Mouse (Mus musculus) neural tube, embryonic 13.5 days (tissue): ENCODE data around the gene Depdc1b. TPM values are rescaled to one million over a fixed set of nuclear protein-coding genes. Genes with fewer than 3 reads are reported as not detected.

Source experiments
- ATAC-seq: fragments of 200-750 bp; cut with Nextera tagmentation; 2 replicates; pipeline ENCODE4 v1.8.0; 2017; ENCODE audit warnings: low read depth, mild to moderate bottlenecking, moderate TSS enrichment, moderate library complexity
- H3K27ac ChIP-seq: fragments of 300-500 bp; sonication (generic); replicated peaks from 2 replicates; pipeline ENCODE4 v1.5.1; 2015; ENCODE audit warnings: moderate library complexity, mild to moderate bottlenecking, inconsistent platforms
- H3K27me3 ChIP-seq: fragments of 300-500 bp; sonication (generic); 2 replicates; pipeline ENCODE4 v1.6.1; 2015; ENCODE audit warnings: mild to moderate bottlenecking, inconsistent platforms
- H3K36me3 ChIP-seq: fragments of 300-500 bp; sonication (generic); 2 replicates; pipeline ENCODE4 v1.6.1; 2015; ENCODE audit warnings: mild to moderate bottlenecking, inconsistent platforms
- H3K4me1 ChIP-seq: fragments of 300-500 bp; sonication (generic); replicated peaks from 2 replicates; pipeline ENCODE4 v1.6.1; 2015; ENCODE audit warnings: inconsistent platforms
- H3K4me2 ChIP-seq: fragments of 300-500 bp; sonication (generic); 2 replicates; pipeline ENCODE4 v1.6.1; 2015; ENCODE audit warnings: inconsistent platforms, mild to moderate bottlenecking, moderate library complexity
- H3K4me3 ChIP-seq: fragments of 300-500 bp; sonication (generic); 2 replicates; pipeline ENCODE4 v1.5.1; 2015; ENCODE audit warnings: mild to moderate bottlenecking, inconsistent platforms
- H3K9ac ChIP-seq: fragments of 300-500 bp; sonication (generic); 2 replicates; pipeline ENCODE4 v1.6.1; 2015; ENCODE audit warnings: moderate library complexity, mild to moderate bottlenecking, inconsistent platforms
- H3K9me3 ChIP-seq: fragments of 300-500 bp; sonication (generic); 2 replicates; pipeline ENCODE4 v1.6.1; 2016; ENCODE audit warnings: inconsistent platforms
- WGBS: fragments of 180-500 bp; shearing (Covaris S2); methylation state at CpG from one replicate; pipeline ENCODE4 v1.1.7; 2015; 5-methylcytosine and 5-hydroxymethylcytosine counted together
- polyA plus RNA-seq: library from polyadenylated mRNA; unstranded; fragments of >200 nt; fragmentation: Nextera tagmentation; extraction: Ambion mirVana; gene quantifications from 2 replicates; pipeline ENCODE4 v1.2.1, GENCODE M21; 2015

Gene Depdc1b
- polyA plus RNA-seq, 1 experiment from 2014 or later: 3.2 TPM

DNA sequence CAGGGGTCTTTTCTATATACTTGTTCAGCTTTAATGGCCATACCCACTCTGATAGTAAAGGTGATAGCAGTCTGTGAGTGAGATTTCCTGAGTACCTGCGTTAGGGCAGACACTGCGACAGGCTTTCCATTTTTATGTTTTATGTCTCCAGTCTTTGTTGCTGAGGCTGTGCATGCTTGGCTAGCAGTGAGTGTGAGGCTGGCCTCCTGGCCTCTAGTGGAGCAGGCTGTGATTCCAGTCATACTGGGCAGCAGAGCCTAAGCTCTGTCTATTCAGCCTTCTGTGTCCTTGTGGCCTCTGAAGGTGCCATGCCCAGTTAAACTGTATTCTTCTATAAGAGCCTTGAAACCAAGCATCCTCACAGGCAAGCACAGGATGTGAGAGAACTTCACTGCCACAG lies 6.3 kb downstream of the Depdc1b start:
- 94% methylated on average over 2 of the region's 2 CpGs for WGBS
- H3K36me3 ChIP-seq: no peaks in the 10 kb centered on the region
- H3K4me2 ChIP-seq: no peak overlapping the region
- no peak overlapping the region for H3K9ac ChIP-seq
- H3K27me3 ChIP-seq: no peaks in the 10 kb centered on the region
- ATAC-seq: no peak
- H3K4me3 ChIP-seq: no peak overlapping the region
- H3K4me1 ChIP-seq: no peaks in the 10 kb centered on the region
- H3K27ac ChIP-seq: no peak overlapping the region
- H3K9me3 ChIP-seq: no peaks in the 10 kb centered on the region

DNA sequence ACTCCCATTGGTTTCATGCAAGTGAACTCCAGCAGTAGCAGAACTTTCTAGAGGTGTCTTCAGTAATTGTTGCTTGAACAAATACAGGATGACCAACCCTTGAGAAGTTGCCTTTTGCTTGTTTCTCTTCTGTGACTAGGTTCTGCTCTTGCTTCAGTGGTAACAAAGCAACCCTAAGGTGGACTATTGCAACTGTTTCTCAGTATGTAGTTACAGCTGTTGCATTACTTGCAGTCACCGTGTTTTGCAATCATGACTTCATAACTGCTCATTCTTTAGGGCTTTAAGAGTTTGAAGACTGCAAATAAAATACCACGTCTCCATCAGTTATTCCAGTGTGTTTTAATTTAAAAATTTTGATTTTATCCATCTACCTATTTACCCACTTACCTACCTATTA lies 7.2 kb downstream of the Depdc1b start:
- Histone ChIP-seq H3K27ac (no peak overlapping the region), H3K4me2 (no peak overlapping the region), H3K4me3 (no peak overlapping the region), H3K27me3 (no peaks in the 10 kb centered on the region), H3K9ac (no peak overlapping the region), H3K36me3 (no peaks in the 10 kb centered on the region), H3K9me3 (no peaks in the 10 kb centered on the region), H3K4me1 (no peaks in the 10 kb centered on the region)
- no peak for ATAC-seq
- WGBS: 94% methylated on average over 2 of the region's 2 CpGs

DNA sequence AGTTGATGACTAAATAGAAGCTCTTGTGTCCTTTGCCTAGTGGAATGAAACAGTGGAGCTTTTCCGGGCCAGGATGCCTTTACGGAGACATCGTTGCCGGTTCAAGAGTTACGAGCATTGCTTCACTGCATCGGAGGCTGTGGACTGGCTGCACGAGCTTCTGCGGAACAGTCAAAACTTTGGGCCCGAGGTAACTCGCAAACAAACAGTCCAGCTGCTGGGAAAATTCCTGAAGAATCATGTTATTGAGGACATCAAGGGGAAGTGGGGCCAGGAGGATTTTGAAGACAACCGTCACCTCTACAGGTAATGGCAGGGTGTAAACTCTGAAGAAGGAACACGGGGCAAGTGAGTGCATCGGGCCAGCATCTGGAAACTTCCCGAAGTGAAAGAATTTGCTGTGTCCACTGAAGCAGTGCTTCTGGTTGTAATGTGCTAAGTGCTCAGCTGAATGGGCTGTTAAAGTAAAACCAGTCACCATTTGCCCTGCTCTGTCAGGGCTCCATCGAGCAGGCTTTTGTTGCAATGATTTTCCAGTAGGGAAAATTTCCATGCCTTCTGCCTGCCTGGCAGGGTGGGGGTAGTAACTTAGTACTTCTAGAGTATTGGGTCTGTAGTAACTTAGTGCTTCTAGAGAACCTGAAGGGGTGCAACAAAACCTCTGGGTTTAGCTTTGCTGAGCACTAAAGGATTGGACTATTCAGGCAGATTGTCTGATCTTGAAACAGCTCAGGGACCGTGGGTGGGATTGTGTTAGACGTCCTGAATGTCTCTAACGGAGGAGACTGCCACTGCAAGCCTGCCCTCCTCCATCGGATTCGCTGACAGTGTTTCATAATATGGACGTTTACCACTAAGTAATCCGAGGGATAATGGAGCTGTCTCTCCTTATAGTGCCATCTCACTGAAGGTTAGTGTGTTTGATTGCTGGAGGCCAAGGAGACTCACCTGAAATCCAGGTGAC lies 8.0 kb downstream of the Depdc1b start:
- H3K27ac ChIP-seq: no peak overlapping the region
- WGBS: 89% methylated on average over 22 of the region's 22 CpGs

DNA sequence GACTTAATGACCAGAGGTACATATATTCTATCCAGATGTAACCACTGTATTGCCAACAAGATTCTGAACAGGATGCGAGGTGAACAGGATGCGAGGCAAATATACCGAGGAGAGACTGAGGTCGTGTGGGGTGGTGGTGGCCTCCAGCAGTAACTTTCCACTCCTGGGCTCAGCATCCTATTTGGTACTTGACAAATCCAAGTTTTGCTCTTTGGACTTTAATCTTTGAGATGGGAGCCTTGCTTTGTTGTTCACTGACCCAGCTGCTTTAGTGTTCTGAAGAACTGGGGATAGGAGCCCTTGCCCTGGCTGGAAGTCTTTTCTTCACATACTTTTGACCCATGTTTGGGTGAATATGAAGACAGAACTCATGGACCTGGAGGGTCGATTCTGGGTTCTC lies 9.7 kb downstream of the Depdc1b start:
- H3K9ac ChIP-seq: no peak overlapping the region
- no peak overlapping the region for H3K4me3 ChIP-seq
- no peak for ATAC-seq
- 92% methylated on average over 5 of the region's 5 CpGs for WGBS
- H3K27ac ChIP-seq: no peak overlapping the region
- H3K4me1 ChIP-seq: no peaks in the 10 kb centered on the region
- H3K9me3 ChIP-seq: no peaks in the 10 kb centered on the region
- no peak overlapping the region for H3K4me2 ChIP-seq
- H3K27me3 ChIP-seq: no peaks in the 10 kb centered on the region
- no peaks in the 10 kb centered on the region for H3K36me3 ChIP-seq

More for the DNA sequence above, 8.0 kb downstream of the Depdc1b start:
- Histone ChIP-seq H3K36me3 (no peaks in the 10 kb centered on the region), H3K9me3 (no peaks in the 10 kb centered on the region), H3K27me3 (no peaks in the 10 kb centered on the region), H3K4me3 (no peak overlapping the region), H3K4me1 (no peaks in the 10 kb centered on the region), H3K4me2 (no peak overlapping the region), H3K9ac (no peak overlapping the region)
- no peak for ATAC-seq

DNA sequence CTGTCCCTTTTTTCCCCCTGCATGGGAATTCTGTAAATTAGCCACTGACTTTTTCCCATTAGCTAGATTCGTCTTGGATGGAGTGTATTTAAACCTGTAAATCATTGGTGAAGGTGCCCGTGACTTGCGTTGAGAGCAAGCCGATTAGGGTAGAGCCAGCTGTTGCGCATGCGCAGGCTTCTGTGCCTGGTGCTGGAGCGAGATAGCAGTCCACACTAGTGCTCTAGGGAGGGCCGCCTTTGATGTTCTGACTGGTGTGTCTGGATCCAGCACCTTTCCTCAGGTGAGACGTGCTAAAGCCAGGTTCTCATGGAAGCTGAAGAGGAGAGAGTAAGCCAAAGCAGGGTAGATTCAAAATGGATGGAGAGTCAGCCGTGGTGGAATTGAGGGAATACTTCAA lies 10.2 kb downstream of the Depdc1b start:
- no peak overlapping the region for H3K9ac ChIP-seq
- no peak overlapping the region for H3K4me3 ChIP-seq
- H3K27ac ChIP-seq: no peak overlapping the region
- no peaks in the 10 kb centered on the region for H3K9me3 ChIP-seq
- H3K4me1 ChIP-seq: no peaks in the 10 kb centered on the region
- no peak overlapping the region for H3K4me2 ChIP-seq
- no peaks in the 10 kb centered on the region for H3K36me3 ChIP-seq
- no peak for ATAC-seq
- no peaks in the 10 kb centered on the region for H3K27me3 ChIP-seq
- WGBS: 94% methylated on average over 10 of the region's 10 CpGs

DNA sequence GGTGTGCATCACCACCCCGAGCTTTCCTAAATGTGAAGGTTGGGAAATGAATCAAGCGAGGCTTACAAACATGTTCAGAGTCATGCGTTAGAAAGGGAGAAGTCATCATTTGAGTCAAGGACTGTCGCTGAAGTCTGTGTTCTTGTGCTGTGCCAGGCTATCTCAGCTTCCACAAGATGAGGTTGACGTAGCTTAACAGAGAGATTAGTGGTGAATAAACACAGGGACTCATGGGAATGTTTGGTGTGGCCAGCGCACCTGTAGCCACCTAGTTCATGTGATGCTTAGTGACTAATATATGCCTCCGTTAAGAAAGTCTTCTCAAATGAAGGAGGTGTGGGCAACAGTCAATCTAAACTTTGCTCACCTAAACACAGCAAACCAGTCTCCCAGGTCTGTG lies 10.9 kb downstream of the Depdc1b start:
- Histone ChIP-seq H3K9me3 (no peaks in the 10 kb centered on the region), H3K9ac (no peak overlapping the region), H3K27ac (no peak overlapping the region), H3K27me3 (no peaks in the 10 kb centered on the region), H3K4me2 (no peak overlapping the region), H3K4me3 (no peak overlapping the region), H3K36me3 (no peaks in the 10 kb centered on the region), H3K4me1 (no peaks in the 10 kb centered on the region)
- WGBS: 91% methylated on average over 7 of the region's 7 CpGs
- ATAC-seq: no peak

DNA sequence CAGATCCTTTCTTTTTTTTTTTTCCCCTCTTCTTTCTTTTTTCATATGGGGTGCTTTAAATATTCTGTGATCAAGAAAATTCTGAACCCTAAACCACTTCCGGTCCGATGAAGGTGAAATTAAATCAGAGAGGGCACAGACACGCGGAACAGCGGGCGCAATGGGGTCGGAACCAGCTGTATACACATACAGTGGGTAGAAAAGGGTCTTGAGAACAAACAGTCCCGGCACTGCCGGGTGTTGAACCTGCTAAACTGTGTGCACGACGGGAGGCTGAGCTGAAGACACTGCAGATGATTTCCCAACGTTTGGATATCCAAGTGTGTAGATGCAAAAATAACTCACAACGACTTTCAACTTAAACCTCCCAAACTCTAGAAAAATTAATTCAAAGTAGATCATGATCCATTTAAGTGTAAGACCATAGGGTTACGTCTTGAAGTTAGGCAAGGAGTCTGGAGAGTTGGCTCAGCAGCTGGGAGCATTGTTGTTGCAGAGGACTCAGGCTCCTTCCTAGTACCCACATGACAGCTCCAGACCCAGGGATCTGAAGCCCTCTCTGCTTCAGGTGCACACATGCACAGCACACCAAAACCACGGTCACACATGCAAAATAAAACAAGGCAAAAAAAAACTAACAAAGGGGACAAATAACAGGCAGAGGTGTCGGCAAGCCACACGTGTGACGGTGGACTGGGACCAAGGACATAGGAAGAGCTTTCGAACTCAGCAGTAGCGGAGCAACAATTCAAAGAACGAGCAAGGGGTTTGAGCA lies 12.5 kb downstream of the Depdc1b start:
- no peaks in the 10 kb centered on the region for H3K4me1 ChIP-seq
- H3K4me3 ChIP-seq: no peak overlapping the region
- no peaks in the 10 kb centered on the region for H3K27me3 ChIP-seq
- no peak overlapping the region for H3K9ac ChIP-seq
- H3K4me2 ChIP-seq: no peak overlapping the region
- no peaks in the 10 kb centered on the region for H3K9me3 ChIP-seq
- H3K27ac ChIP-seq: no peak overlapping the region
- no peak for ATAC-seq
- WGBS: 81% methylated on average over 21 of the region's 21 CpGs
- no peaks in the 10 kb centered on the region for H3K36me3 ChIP-seq

DNA sequence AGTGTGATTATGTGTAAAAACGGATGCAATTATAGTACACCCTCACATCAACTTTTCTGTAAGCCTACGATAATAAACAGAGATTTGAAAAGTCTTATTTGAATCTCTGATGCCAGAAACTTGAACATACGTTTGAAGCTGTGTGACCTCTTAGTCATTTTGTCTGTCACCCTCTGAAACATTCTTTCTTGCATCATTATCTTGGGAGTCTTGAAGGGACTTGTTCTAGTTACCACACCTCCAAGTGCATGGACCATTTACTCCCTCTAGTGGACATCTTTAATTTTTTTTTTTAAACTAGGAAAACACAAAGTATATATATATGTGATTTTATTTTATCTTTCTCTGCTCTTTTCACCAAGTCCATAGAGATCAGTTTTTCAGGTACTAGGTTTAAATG lies 13.6 kb downstream of the Depdc1b start:
- H3K27ac ChIP-seq: no peak overlapping the region
- 78% methylated on average over 3 of the region's 3 CpGs for WGBS
- no peak overlapping the region for H3K4me3 ChIP-seq
- no peak overlapping the region for H3K4me2 ChIP-seq
- no peak for ATAC-seq
- H3K36me3 ChIP-seq: no peaks in the 10 kb centered on the region
- H3K4me1 ChIP-seq: no peaks in the 10 kb centered on the region
- no peaks in the 10 kb centered on the region for H3K9me3 ChIP-seq
- H3K9ac ChIP-seq: no peak overlapping the region
- no peaks in the 10 kb centered on the region for H3K27me3 ChIP-seq

DNA sequence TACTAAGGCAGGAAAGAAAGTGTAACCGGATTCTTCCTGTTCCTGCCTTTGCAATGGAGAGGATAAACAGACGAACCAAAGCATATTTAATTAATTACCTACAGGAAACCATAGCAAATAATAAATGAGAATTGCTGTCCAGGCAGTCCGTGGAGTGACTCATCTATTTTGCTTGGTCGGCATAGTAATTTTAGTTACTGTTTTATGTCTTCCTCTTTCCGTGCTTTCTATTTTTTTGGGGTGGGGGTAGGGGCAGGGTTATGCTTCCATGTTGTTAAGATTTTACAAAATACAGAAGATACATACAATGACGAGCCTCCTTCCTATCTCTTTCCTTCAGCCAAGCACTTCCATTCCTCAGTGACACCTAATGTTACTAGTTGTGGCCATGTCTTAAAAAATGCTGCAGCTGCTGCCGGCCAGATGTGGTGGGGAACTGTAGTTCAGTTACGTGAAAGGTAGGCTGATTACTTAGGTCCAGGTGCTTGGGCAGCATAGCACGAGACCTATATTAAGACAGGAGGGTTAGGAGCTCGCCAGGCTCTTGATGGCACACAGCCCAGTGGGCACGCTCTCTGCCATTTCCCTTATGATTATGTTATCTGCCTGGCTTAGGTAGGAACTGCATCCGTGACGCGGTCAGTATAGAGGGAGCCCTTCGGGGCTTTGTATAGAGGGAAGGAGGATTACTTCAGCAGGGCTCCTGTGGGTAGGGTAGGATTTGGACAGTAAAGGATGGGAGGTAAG lies 19.3 kb downstream of the Depdc1b start:
- H3K4me1 ChIP-seq: no peaks in the 10 kb centered on the region
- H3K9me3 ChIP-seq: no peaks in the 10 kb centered on the region
- H3K27me3 ChIP-seq: no peaks in the 10 kb centered on the region
- H3K36me3 ChIP-seq: no peaks in the 10 kb centered on the region
- no peak overlapping the region for H3K9ac ChIP-seq
- no peak for ATAC-seq
- 91% methylated on average over 15 of the region's 15 CpGs for WGBS
- no peak overlapping the region for H3K4me2 ChIP-seq
- no peak overlapping the region for H3K27ac ChIP-seq
- no peak overlapping the region for H3K4me3 ChIP-seq

DNA sequence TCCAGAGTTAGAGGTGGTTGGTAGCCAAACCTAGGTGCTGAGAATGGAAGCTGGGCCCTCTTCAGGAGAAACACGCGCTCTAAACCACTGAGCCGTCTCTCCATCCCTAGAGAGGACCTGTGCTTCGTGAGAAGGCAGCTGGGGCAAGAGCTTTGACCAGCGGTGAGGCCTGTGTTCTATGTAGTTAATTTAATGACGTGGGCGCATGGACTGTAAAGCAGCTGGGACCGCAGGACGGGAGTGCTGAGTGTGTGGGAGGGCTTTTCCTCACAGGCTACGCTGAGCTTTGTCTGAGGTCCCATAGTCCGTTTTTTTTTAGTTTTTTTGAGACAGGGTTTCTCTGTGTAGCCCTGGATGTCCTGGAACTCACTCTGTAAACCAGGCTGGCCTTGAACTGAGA lies 20.1 kb downstream of the Depdc1b start:
- Histone ChIP-seq H3K36me3 (no peaks in the 10 kb centered on the region), H3K9ac (no peak overlapping the region), H3K27me3 (no peaks in the 10 kb centered on the region), H3K4me3 (no peak overlapping the region), H3K27ac (no peak overlapping the region), H3K4me2 (no peak overlapping the region), H3K9me3 (no peaks in the 10 kb centered on the region), H3K4me1 (no peaks in the 10 kb centered on the region)
- ATAC-seq: no peak
- WGBS: 79% methylated on average over 11 of the region's 11 CpGs

DNA sequence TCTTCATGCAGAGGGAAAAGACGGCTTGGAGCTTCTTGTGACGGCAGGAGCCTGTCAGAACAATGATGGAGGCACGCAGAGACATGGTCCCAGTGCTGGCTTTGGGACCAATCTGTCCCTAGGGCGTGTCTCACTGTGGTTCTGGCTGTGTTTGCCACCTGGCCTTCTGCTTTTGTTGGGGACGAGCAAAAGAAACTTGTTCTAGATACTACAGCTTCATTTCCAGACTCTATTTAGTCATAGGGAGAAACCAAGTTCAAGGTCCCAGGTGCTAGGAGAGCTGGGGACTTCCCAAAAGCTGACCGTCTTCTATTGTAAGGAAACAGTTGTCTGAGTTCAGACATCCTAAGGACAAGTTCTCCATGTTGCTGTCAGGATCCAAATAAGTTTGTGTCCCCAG lies 21.2 kb downstream of the Depdc1b start:
- WGBS: 88% methylated on average over 6 of the region's 6 CpGs
- Histone ChIP-seq H3K4me3 (no peak overlapping the region), H3K36me3 (no peaks in the 10 kb centered on the region), H3K4me1 (no peaks in the 10 kb centered on the region), H3K9ac (no peak overlapping the region), H3K27ac (no peak overlapping the region), H3K9me3 (no peaks in the 10 kb centered on the region), H3K27me3 (no peaks in the 10 kb centered on the region), H3K4me2 (no peak overlapping the region)
- ATAC-seq: no peak
